Comparison of ENCODE assay signal across 17 mouse cellular contexts in the genomic region with DNA sequence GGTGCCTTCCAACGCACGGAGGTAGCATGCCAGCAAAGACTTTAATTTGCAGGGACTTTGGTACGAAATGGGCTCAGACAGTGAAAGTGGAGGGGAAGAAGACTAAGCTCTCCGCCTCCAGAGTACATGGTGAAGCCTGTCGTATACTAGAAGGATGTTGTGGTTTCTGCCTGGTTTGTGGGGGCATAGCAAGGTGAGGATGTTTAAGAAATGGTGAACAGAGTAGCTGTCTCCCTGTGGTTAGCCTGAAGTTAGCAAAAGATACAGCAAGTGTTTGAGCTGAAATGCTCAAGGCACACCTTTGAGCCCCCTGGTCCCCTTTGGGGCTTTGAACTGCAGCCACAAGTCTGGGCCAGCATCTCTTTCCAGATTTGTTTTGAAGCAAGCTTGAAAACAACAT. TPM values are rescaled to one million over a fixed set of nuclear protein-coding genes. Genes with fewer than 3 reads are reported as not detected.
A peak's percentile ranks its signal among the peaks of the same experiment; 100 is the strongest.
DNase-seq lines count a peak whose midpoint lies in the region; ATAC-seq lines count a peak whose summit lies in the region.
"Had no signal": no experiment of that assay in that cellular context is flagged by ENCODE, and none has a peak within 500 bp of the region (broad histone marks: within the 10 kb centered on the region; RNA-seq: fewer than 3 reads in every experiment).

No protein-coding gene starts in this region.

- peak; percentile 11 for DNase-seq in spleen, adult 12 weeks (ENCODE audit: low spot score)
- no peak for DNase-seq in spleen, adult 18-20 months
- peak; percentile 50 to 56 for DNase-seq in thymus, postnatal 36 days
- DNase-seq in right cerebral cortex, postnatal 25 days: no peak
- no peak for DNase-seq in cerebellum, postnatal 4 days (ENCODE audit: low spot score in 2 of 2)
- DNase-seq in frontal cortex, postnatal 10 days (ENCODE audit: low spot score in 2 of 2): no peak
- DNase-seq: adrenal gland, postnatal 36 days; cerebellum, postnatal 10 days; forebrain, postnatal 0 days; gastrocnemius, postnatal 25 days; kidney, postnatal 14 days; lung, adult 18-20 months; retina, postnatal 1 day had no signal

- ATAC-seq in granulocyte monocyte progenitor cell, adult 5-6 weeks (replicated peaks; ENCODE audit: poor library complexity, severe bottlenecking): 0 out of 2 replicates have a peak, but pooled peaks have one; percentile 20
- peak; percentile 55 for ATAC-seq in neutrophil, adult 5-6 weeks (ENCODE audit: extremely low read depth, insufficient number of reproducible peaks, low FRiP score, poor library complexity, severe bottlenecking)
- ATAC-seq: forebrain, postnatal 0 days; midbrain, embryonic 16.5 days had no signal

RNA-seq across cellular contexts. Expression of a gene that starts 44.8 kb away (rescaled TPM):
- not detected in 2 replicates for total RNA-seq in granulocyte monocyte progenitor cell, adult 5-6 weeks (2014; fragmentation: Nextera tagmentation)
- 0.09 TPM in 1 of 2 replicates, not detected in the other for total RNA-seq in granulocyte monocyte progenitor cell, adult 5-6 weeks (2017)
- total RNA-seq in neutrophil, adult 5-6 weeks (2017): 56.7 and 61.3 TPM in 2 replicates
- total RNA-seq: MEL had no signal

Comparison
In these comparisons a context has a peak if more than half of its experiments do, and no peak if none do; other contexts are left out.
1. DNase-seq: peak in spleen, adult 12 weeks (single experiment) and thymus, postnatal 36 days (2 of 2); none in spleen, adult 18-20 months (0 of 2), right cerebral cortex, postnatal 25 days (single experiment), cerebellum, postnatal 4 days (0 of 2) and frontal cortex, postnatal 10 days (0 of 2).
2. RNA of a gene that starts 44.8 kb away (total RNA-seq): 56.7 to 61.3 TPM in neutrophil, adult 5-6 weeks; 0.09 TPM in granulocyte monocyte progenitor cell, adult 5-6 weeks; every median in the first group is over 10 times any median in the second.